Mouse (Mus musculus): ENCODE data around the gene Tmem186.

- TF ChIP-seq CTCF (IDR thresholded peaks at IDR 0.05; ENCODE audit: low read depth) (no peak), EP300 (optimal IDR thresholded peaks at IDR 0.05) (no peak)
Measured at GRCm38 (mm10) chr16:8675559-8675958, 38.0 kb upstream of the Tmem186 start.
